Mouse (Mus musculus) midbrain, postnatal 0 days (tissue): ENCODE results near the gene Rdh16f2. TPM values are rescaled to one million over a fixed set of nuclear protein-coding genes. Genes with fewer than 3 reads are reported as not detected.
"Not testable (repeated sequence)": the region's sequence is repeated elsewhere in the genome, so short reads cannot be mapped to it uniquely, and the experiment has no call there.

Experiments
- ATAC-seq: fragments of 200-750 bp; cut with Nextera tagmentation; 2 replicates; pipeline ENCODE4 v1.8.0; 2017; ENCODE audit warnings: moderate number of reproducible peaks, mild to moderate bottlenecking, moderate TSS enrichment, moderate library complexity; ENCODE audit not compliant: low FRiP score
- DNase-seq: peaks from one replicate; pipeline ENCODE4 v3.0.0-alpha.2; 2015; ENCODE audit warnings: low spot score
- H3K27ac ChIP-seq: fragments of 300-500 bp; sonication (generic); 2 replicates; pipeline ENCODE4 v1.5.1; 2014; ENCODE audit warnings: low read depth, mild to moderate bottlenecking, low read length, mixed read lengths
- H3K27me3 ChIP-seq: fragments of 300-500 bp; sonication (generic); 2 replicates; pipeline ENCODE4 v1.6.1; 2014; ENCODE audit warnings: low read length, control low read depth, mixed read lengths; ENCODE audit not compliant: insufficient read depth
- H3K36me3 ChIP-seq: fragments of 300-500 bp; sonication (generic); 2 replicates; pipeline ENCODE4 v1.6.1; 2014; ENCODE audit warnings: low read length, control low read depth, mixed read lengths; ENCODE audit not compliant: insufficient read depth
- H3K4me1 ChIP-seq: fragments of 300-500 bp; sonication (generic); 2 replicates; pipeline ENCODE4 v1.6.1; 2014; ENCODE audit warnings: mild to moderate bottlenecking, control low read depth, antibody characterized with exemption, low read length, mixed read lengths; ENCODE audit not compliant: insufficient read depth
- H3K4me2 ChIP-seq: fragments of 300-500 bp; sonication (generic); 2 replicates; pipeline ENCODE4 v1.6.1; 2014; ENCODE audit warnings: low read depth, mild to moderate bottlenecking, low read length, mixed read lengths; ENCODE audit not compliant: poor library complexity, severe bottlenecking
- H3K4me3 ChIP-seq: fragments of 300-500 bp; sonication (generic); 2 replicates; pipeline ENCODE4 v1.5.1; 2014; ENCODE audit warnings: low read depth, mild to moderate bottlenecking, low read length, moderate library complexity
- H3K9ac ChIP-seq: fragments of 300-500 bp; sonication (generic); replicated peaks from 2 replicates; pipeline ENCODE4 v1.6.1; 2014; ENCODE audit warnings: mild to moderate bottlenecking, low read length, moderate library complexity, mixed read lengths; ENCODE audit not compliant: poor library complexity, severe bottlenecking
- H3K9me3 ChIP-seq: fragments of 300-500 bp; sonication (generic); 2 replicates; pipeline ENCODE4 v1.6.1; 2016; ENCODE audit warnings: low read length, control low read depth
- CTCF ChIP-seq: IDR thresholded peaks from 2 replicates; pipeline ENCODE4 v1.5.1; 2016; ENCODE audit warnings: antibody characterized with exemption, mild to moderate bottlenecking
- WGBS: fragments of 180-500 bp; shearing (Covaris S2); extraction: QIAGEN DNeasy Blood & Tissue Kit; methylation state at CpG from one replicate; pipeline ENCODE4 v1.1.7; 2014; 5-methylcytosine and 5-hydroxymethylcytosine counted together
- polyA plus RNA-seq: library from polyadenylated mRNA; unstranded; fragments of >200 nt; fragmentation: Nextera tagmentation; extraction: Ambion mirVana; gene quantifications from 2 replicates; pipeline ENCODE4 v1.2.1, GENCODE M21; 2015
- total RNA-seq: library from RNA; depleted of rRNA; stranded (reverse); fragments of >200 nt; gene quantifications from 2 replicates; pipeline ENCODE4 v1.2.3, GENCODE M21; 2014

Gene Rdh16f2
- total and polyA plus RNA-seq, 2 experiments from 2014 or later, result not detected

DNA sequence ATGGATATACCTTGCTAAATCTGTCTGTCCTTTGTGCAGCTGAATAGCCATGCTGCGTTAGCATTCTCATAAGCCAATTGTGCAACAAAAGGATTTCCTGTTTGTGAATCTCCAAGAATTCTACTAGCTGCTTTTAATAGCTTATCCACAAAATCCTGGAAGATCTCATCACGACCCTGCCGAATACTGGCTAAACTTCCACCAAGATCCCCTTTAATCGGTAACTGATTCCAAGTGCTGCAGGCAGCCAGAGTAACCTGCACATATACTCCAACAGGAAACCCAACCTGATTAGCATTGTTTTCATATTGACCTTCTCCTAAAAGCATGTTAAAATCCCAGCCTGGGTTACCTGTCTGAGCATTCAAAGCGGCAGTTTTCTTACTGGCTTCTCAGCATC lies 31.0 kb upstream of the Rdh16f2 start:
- no peak for ATAC-seq
- Histone ChIP-seq H3K9me3 (no peaks in the 10 kb centered on the region), H3K36me3 (no peaks in the 10 kb centered on the region), H3K4me1 (no peaks in the 10 kb centered on the region), H3K27me3 (no peaks in the 10 kb centered on the region), H3K4me3 (no peak overlapping the region), H3K27ac (no peak overlapping the region), H3K9ac (no peak overlapping the region), H3K4me2 (no peak overlapping the region)
- no peak for TF ChIP-seq CTCF
- no peak for DNase-seq
- whole genome bisulfite sequencing, result 75% methylated on average over 5 of the region's 5 CpGs

DNA sequence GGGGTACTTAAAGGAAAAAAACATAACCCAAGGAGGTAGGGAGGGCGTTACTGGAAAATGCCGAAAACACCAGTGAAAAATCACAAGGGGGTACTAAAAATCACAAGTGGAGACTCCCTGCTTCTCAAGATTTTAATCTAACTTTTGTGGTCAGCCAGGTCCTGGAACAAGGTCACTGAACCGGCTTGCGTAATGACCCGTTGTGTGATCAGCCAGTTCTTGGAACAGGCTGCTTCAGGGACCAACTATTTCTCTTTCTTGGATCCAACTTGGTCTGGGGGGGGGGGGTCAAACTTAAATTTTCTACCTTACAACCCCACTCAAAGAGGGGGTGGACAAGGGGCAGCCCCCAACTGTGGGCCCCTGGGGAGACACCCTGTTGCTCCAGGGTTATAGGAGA lies 28.5 kb upstream of the Rdh16f2 start:
- WGBS, result 90% methylated on average over 5 of the region's 5 CpGs
- not testable (repeated sequence) for H3K9ac ChIP-seq, H3K4me2 ChIP-seq, H3K9me3 ChIP-seq, H3K4me1 ChIP-seq, DNase-seq, H3K4me3 ChIP-seq, H3K27me3 ChIP-seq, H3K36me3 ChIP-seq, ATAC-seq, H3K27ac ChIP-seq

DNA sequence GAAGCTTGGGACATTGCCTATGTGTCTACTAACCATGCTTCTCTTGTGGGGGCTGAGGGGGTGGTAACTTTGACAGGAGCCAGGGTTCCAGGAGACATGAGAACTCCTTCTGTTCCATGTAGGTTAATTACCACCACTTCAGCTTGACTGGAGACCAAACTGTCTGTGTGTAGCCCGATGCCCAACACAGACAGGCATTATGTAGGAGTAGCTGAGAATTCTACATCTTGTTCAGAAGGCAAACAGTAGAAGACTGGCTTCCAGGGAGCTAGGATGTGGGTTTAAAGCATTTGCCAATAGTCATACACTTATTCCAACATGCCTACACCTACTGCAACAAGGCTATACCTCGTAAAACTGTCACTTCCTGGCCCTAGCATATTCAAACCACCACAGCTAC lies 27.7 kb upstream of the Rdh16f2 start:
- Histone ChIP-seq H3K27ac (no peak overlapping the region), H3K9ac (no peak overlapping the region), H3K4me1 (no peaks in the 10 kb centered on the region), H3K4me3 (no peak overlapping the region), H3K27me3 (no peaks in the 10 kb centered on the region), H3K36me3 (no peaks in the 10 kb centered on the region), H3K9me3 (no peaks in the 10 kb centered on the region), H3K4me2 (no peak overlapping the region)
- WGBS, result 80% methylated on average over 2 of the region's 2 CpGs
- ATAC-seq (no peak), DNase-seq (no peak)
- TF ChIP-seq CTCF, result no peak

DNA sequence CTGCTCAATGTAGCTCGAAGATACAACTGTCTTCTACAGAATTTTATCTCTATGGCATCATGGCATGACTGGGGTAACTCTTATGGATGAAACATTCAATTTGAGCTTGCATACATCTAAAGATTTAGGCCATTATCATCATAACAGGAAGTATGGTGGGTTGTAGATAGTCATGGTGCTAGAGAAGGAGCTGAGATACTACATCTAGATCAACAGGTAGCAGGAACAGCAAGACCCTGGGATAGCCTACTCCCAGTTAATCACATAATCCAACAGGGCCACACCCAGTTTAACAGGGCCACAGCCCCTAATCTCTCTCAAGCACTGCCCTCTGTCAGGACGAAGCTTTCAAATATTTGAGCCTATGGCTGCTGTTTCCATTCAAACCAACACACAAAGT lies 25.5 kb upstream of the Rdh16f2 start:
- no peak for ATAC-seq
- TF ChIP-seq CTCF, result no peak
- Histone ChIP-seq H3K4me2 (no peak overlapping the region), H3K27ac (no peak overlapping the region), H3K9me3 (no peaks in the 10 kb centered on the region), H3K9ac (no peak overlapping the region), H3K27me3 (no peaks in the 10 kb centered on the region), H3K36me3 (no peaks in the 10 kb centered on the region), H3K4me1 (no peaks in the 10 kb centered on the region), H3K4me3 (no peak overlapping the region)
- WGBS, result 61% methylated on average over 2 of the region's 2 CpGs
- no peak for DNase-seq

DNA sequence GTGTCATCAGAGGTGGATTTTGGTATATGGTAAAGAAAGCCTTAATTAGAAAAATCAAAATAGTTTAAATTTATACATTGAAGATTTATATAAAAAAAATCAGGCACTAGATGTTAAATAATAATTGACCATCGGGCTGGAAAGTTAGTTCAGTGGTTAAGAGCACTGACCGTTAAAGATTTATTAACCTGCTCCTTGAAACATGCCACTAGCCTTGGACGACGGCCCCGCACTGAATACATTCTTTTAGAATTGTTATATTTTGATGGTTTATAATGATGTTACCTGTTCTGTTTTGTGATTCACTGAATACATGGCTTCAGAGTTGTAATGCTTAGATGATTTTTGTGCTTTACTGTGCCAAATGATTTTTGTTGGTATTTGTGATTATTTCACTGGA lies 20.3 kb upstream of the Rdh16f2 start:
- H3K4me2 ChIP-seq, DNase-seq, H3K27ac ChIP-seq, H3K27me3 ChIP-seq, H3K9ac ChIP-seq, H3K4me1 ChIP-seq, H3K9me3 ChIP-seq, H3K4me3 ChIP-seq, H3K36me3 ChIP-seq, ATAC-seq: not testable (repeated sequence)
- WGBS, result 95% methylated on average over 5 of the region's 5 CpGs

DNA sequence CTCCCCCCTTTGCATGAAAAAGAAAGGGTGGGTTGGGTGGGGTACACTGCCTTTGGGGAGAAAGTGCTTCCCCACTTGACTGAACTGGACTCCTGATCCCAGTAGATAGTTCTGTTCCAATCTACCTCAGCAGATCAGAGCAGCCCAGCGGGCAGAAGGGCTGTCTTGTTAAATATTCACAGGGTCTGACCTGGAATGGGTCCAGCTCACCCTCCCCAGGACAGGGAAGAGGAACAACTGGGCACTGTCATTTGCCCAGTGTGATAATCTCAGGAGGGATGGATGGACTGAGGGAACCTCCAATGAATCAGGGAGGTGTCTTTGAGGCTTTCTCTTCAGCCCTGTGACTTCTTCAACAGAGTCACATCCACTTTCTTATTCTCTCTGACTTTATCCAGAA lies 18.2 kb upstream of the Rdh16f2 start:
- no peak for DNase-seq
- ATAC-seq, result no peak
- no peak for TF ChIP-seq CTCF
- Histone ChIP-seq H3K27me3 (no peaks in the 10 kb centered on the region), H3K4me1 (no peaks in the 10 kb centered on the region), H3K27ac (no peak overlapping the region), H3K9me3 (no peaks in the 10 kb centered on the region), H3K4me3 (no peak overlapping the region), H3K36me3 (no peaks in the 10 kb centered on the region), H3K9ac (no peak overlapping the region), H3K4me2 (no peak overlapping the region)
- WGBS, result 93% methylated on average over 1 of the region's 1 CpGs

DNA sequence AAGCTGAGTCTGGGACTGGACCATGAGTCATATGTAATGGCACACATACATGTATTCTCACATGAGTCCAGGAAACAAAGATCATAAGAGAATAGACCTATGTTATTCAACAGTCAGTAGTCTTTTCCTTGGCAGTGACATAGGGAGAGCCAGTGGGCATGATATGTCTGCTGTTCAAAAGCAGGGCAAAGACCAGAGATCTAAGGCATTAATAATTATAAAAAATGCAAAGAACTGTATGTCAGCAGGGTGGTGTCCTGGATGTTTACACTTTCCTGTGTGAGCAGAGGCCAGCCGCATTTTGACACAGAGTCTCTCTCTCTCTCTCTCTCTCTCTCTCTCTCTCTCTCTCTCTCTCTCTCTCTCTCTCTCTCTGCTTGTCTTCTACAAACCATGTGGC lies 16.6 kb upstream of the Rdh16f2 start, which contains the start of gene Rdh19:
Rdh19 (plus strand) TSS at position 301 of the 400 bp plus-strand sequence.
- WGBS, result 84% methylated on average over 1 of the region's 1 CpGs
- Histone ChIP-seq H3K4me3 (no peak within 1 kb of the TSS), H3K27me3 (no peaks in the 10 kb centered on the region), H3K9me3 (no peaks in the 10 kb centered on the region), H3K36me3 (no peaks in the 10 kb centered on the region), H3K27ac (no peak within 1 kb of the TSS), H3K9ac (no peak within 1 kb of the TSS), H3K4me1 (no peaks in the 10 kb centered on the region), H3K4me2 (no peak within 1 kb of the TSS)
- no peak for ATAC-seq
- no peak for TF ChIP-seq CTCF
- DNase-seq, result no peak
